ENCODE assay signal across 11 mouse cellular contexts in genomic region chr6:143531477-143531876, GRCm38 (mm10).
A peak's percentile ranks its signal among the peaks of the same experiment; 100 is the strongest.
DNase-seq lines count a peak whose midpoint lies in the region; ATAC-seq and TF ChIP-seq lines count a peak whose summit lies in the region.
"Had no signal": no experiment of that assay in that cellular context is flagged by ENCODE, and none has a peak within 500 bp of the region (broad histone marks: within the 10 kb centered on the region; RNA-seq: fewer than 3 reads in every experiment).

No protein-coding gene starts in this region.

- no peak for TF ChIP-seq CTCF in midbrain, postnatal 0 days (IDR thresholded peaks at IDR 0.05)

- H3K27ac ChIP-seq in heart, embryonic 14.5 days (replicated peaks in 1 of 2; ENCODE audit: control insufficient read depth in 1 of 2, insufficient read depth in 1 of 2, low read depth in 2 of 2, low read length in 2 of 2): no peak overlapping the region
- H3K27ac ChIP-seq in heart, embryonic 10.5 days: no peak overlapping the region
- peak overlapping the region; percentile 42; the same call in 1 of the 2 replicates for H3K27ac ChIP-seq in midbrain, embryonic 10.5 days (replicated peaks)
- H3K27ac ChIP-seq in midbrain, postnatal 0 days (ENCODE audit: low read depth, low read length): no peak overlapping the region
- H3K27ac ChIP-seq in embryonic facial prominence, embryonic 10.5 days (replicated peaks): peak overlapping the region; percentile 76
- no peak overlapping the region for H3K27ac ChIP-seq in midbrain, embryonic 14.5 days (replicated peaks; ENCODE audit: low read depth, low read length)
- H3K27ac ChIP-seq: liver, embryonic 13.5 days; stomach, embryonic 15.5 days had no signal

- H3K9ac ChIP-seq in heart, embryonic 14.5 days (ENCODE audit: low read length): no peak overlapping the region
- H3K9ac ChIP-seq in midbrain, postnatal 0 days (replicated peaks; ENCODE audit: low read length, poor library complexity, severe bottlenecking): no peak overlapping the region
- no peak overlapping the region for H3K9ac ChIP-seq in midbrain, embryonic 14.5 days (replicated peaks; ENCODE audit: low read length)
- H3K9ac ChIP-seq: liver, embryonic 13.5 days; stomach, embryonic 15.5 days had no signal

- H3K4me3 ChIP-seq in heart, embryonic 14.5 days (ENCODE audit: control insufficient read depth in 1 of 2, insufficient read depth in 1 of 2, low read depth in 1 of 2, low read length in 2 of 2): no peak overlapping the region
- H3K4me3 ChIP-seq in heart, embryonic 10.5 days: no peak overlapping the region
- no peak overlapping the region for H3K4me3 ChIP-seq in midbrain, embryonic 10.5 days
- H3K4me3 ChIP-seq in midbrain, postnatal 0 days (ENCODE audit: low read depth, low read length): no peak overlapping the region
- no peak overlapping the region for H3K4me3 ChIP-seq in embryonic facial prominence, embryonic 10.5 days
- no peak overlapping the region for H3K4me3 ChIP-seq in midbrain, embryonic 14.5 days (replicated peaks; ENCODE audit: low read depth, low read length)
- H3K4me3 ChIP-seq: liver, embryonic 13.5 days; stomach, embryonic 15.5 days had no signal

- H3K4me1 ChIP-seq in heart, embryonic 14.5 days (ENCODE audit: control insufficient read depth in 2 of 2, insufficient read depth in 2 of 2, low read length in 2 of 2): peaks cover 0 to 2% of the 10 kb centered on the region in 2 experiments; a peak in 1 of 4 replicates
- H3K4me1 ChIP-seq in heart, embryonic 10.5 days: peaks cover 4% of the 10 kb centered on the region
- peaks cover 12% of the 10 kb centered on the region for H3K4me1 ChIP-seq in midbrain, embryonic 10.5 days
- 0 out of 2 replicates have a peak, but pooled peaks cover 3% of the 10 kb centered on the region for H3K4me1 ChIP-seq in midbrain, postnatal 0 days (ENCODE audit: insufficient read depth, low read length)
- H3K4me1 ChIP-seq in embryonic facial prominence, embryonic 10.5 days: peaks cover 33% of the 10 kb centered on the region
- H3K4me1 ChIP-seq in midbrain, embryonic 14.5 days (ENCODE audit: control insufficient read depth, insufficient read depth, low read length): no peaks in the 10 kb centered on the region
- H3K4me1 ChIP-seq: liver, embryonic 13.5 days had no signal

- H3K27me3 ChIP-seq in heart, embryonic 14.5 days (ENCODE audit: control insufficient read depth, insufficient read depth, low read length): no peaks in the 10 kb centered on the region
- no peaks in the 10 kb centered on the region for H3K27me3 ChIP-seq in heart, embryonic 10.5 days (ENCODE audit: insufficient read depth, poor library complexity, severe bottlenecking)
- H3K27me3 ChIP-seq in midbrain, embryonic 10.5 days (ENCODE audit: low read depth, poor library complexity, severe bottlenecking): no peaks in the 10 kb centered on the region
- no peaks in the 10 kb centered on the region for H3K27me3 ChIP-seq in midbrain, postnatal 0 days (ENCODE audit: insufficient read depth, low read length)
- 0 out of 2 replicates have a peak, but pooled peaks cover 5% of the 10 kb centered on the region for H3K27me3 ChIP-seq in embryonic facial prominence, embryonic 10.5 days (replicated peaks; ENCODE audit: low read depth, poor library complexity, severe bottlenecking)
- H3K27me3 ChIP-seq in midbrain, embryonic 14.5 days (ENCODE audit: control insufficient read depth, insufficient read depth, low read length): no peaks in the 10 kb centered on the region
- H3K27me3 ChIP-seq: liver, embryonic 13.5 days; stomach, embryonic 15.5 days had no signal

- no peak for DNase-seq in heart, embryonic 10.5 days (ENCODE audit: low spot score)
- peak; percentile 34 for DNase-seq in midbrain, embryonic 10.5 days (ENCODE audit: low spot score)
- no peak for DNase-seq in midbrain, postnatal 0 days (ENCODE audit: low spot score)
- DNase-seq in embryonic facial prominence, embryonic 10.5 days (ENCODE audit: low spot score): peak; percentile 71
- DNase-seq in midbrain, embryonic 14.5 days: peak; percentile 54
- no peak for DNase-seq in right cerebral cortex, postnatal 36 days (ENCODE audit: low spot score in 2 of 2)
- DNase-seq in heart, adult 8-10 months (ENCODE audit: low spot score): no peak
- DNase-seq: gastrocnemius, postnatal 14 days; liver, embryonic 13.5 days had no signal

- 0 out of 2 replicates have a peak overlapping the region, but pooled peaks have one; percentile 8 for H3K4me2 ChIP-seq in heart, embryonic 14.5 days (ENCODE audit: low read length)
- H3K4me2 ChIP-seq in midbrain, postnatal 0 days (ENCODE audit: low read depth, low read length, poor library complexity, severe bottlenecking): no peak overlapping the region
- no peak overlapping the region for H3K4me2 ChIP-seq in midbrain, embryonic 14.5 days (ENCODE audit: low read length)
- H3K4me2 ChIP-seq: liver, embryonic 13.5 days had no signal

- no peaks in the 10 kb centered on the region for H3K9me3 ChIP-seq in heart, embryonic 14.5 days (ENCODE audit: control insufficient read depth, low read length)
- H3K9me3 ChIP-seq in heart, embryonic 10.5 days: no peaks in the 10 kb centered on the region
- no peaks in the 10 kb centered on the region for H3K9me3 ChIP-seq in midbrain, embryonic 10.5 days (replicated peaks)
- H3K9me3 ChIP-seq in midbrain, postnatal 0 days (ENCODE audit: low read length): no peaks in the 10 kb centered on the region
- H3K9me3 ChIP-seq in embryonic facial prominence, embryonic 10.5 days: 0 out of 2 replicates have a peak, but pooled peaks cover 2% of the 10 kb centered on the region
- no peaks in the 10 kb centered on the region for H3K9me3 ChIP-seq in midbrain, embryonic 14.5 days (ENCODE audit: control insufficient read depth, low read length)
- H3K9me3 ChIP-seq: stomach, embryonic 15.5 days had no signal

- H3K36me3 ChIP-seq in heart, embryonic 14.5 days (ENCODE audit: control insufficient read depth, insufficient read depth, low read length): no peaks in the 10 kb centered on the region
- H3K36me3 ChIP-seq in heart, embryonic 10.5 days: no peaks in the 10 kb centered on the region
- no peaks in the 10 kb centered on the region for H3K36me3 ChIP-seq in midbrain, embryonic 10.5 days
- no peaks in the 10 kb centered on the region for H3K36me3 ChIP-seq in midbrain, postnatal 0 days (ENCODE audit: insufficient read depth, low read length)
- H3K36me3 ChIP-seq in embryonic facial prominence, embryonic 10.5 days (replicated peaks): no peaks in the 10 kb centered on the region
- no peaks in the 10 kb centered on the region for H3K36me3 ChIP-seq in midbrain, embryonic 14.5 days (ENCODE audit: control insufficient read depth, insufficient read depth, low read length)
- H3K36me3 ChIP-seq: liver, embryonic 13.5 days; stomach, embryonic 15.5 days had no signal

- 40% methylated on average over 6 of the region's 6 CpGs for WGBS in heart, embryonic 14.5 days
- WGBS in heart, embryonic 10.5 days: 29% methylated on average over 6 of the region's 6 CpGs
- 31% methylated on average over 6 of the region's 6 CpGs for WGBS in midbrain, embryonic 10.5 days
- WGBS in midbrain, postnatal 0 days: 26% methylated on average over 6 of the region's 6 CpGs
- 22% methylated on average over 6 of the region's 6 CpGs for WGBS in embryonic facial prominence, embryonic 10.5 days
- WGBS in midbrain, embryonic 14.5 days: 19% methylated on average over 6 of the region's 6 CpGs

- no peak for ATAC-seq in heart, embryonic 14.5 days (ENCODE audit: insufficient number of reproducible peaks, insufficient read depth, low FRiP score, low read depth)
- no peak for ATAC-seq in midbrain, postnatal 0 days (ENCODE audit: low FRiP score)
- ATAC-seq in midbrain, embryonic 14.5 days (ENCODE audit: low FRiP score, low TSS enrichment): no peak

Comparison
In these comparisons a context has a peak if more than half of its experiments do, and no peak if none do; other contexts are left out.
1. H3K27ac ChIP-seq: peak in midbrain, embryonic 10.5 days (single experiment) and embryonic facial prominence, embryonic 10.5 days (single experiment); none in heart, embryonic 14.5 days (0 of 2), heart, embryonic 10.5 days (single experiment), midbrain, postnatal 0 days (single experiment) and midbrain, embryonic 14.5 days (single experiment).
2. DNase-seq: peak in midbrain, embryonic 10.5 days (single experiment), embryonic facial prominence, embryonic 10.5 days (single experiment) and midbrain, embryonic 14.5 days (single experiment); none in heart, embryonic 10.5 days (single experiment), midbrain, postnatal 0 days (single experiment), right cerebral cortex, postnatal 36 days (0 of 2) and heart, adult 8-10 months (single experiment).